Mouse (Mus musculus): ENCODE data around the gene Teddm1a. TPM values are rescaled to one million over a fixed set of nuclear protein-coding genes. Genes with fewer than 3 reads are reported as not detected.

The Teddm1a gene
- polyA plus RNA-seq (2012; rRNA removed) = not detected in 2 replicates

GRCm38 (mm10) chr1:153891442-153891841 is at the start of gene Teddm1a:
Gene Teddm1a (plus strand): TSS chr1:153891742.

GRCm38 (mm10) chr1:153844042-153844441 is 47.5 kb upstream of the Teddm1a start, which contains the start of gene Rgsl1:
Gene Rgsl1 (minus strand): TSS chr1:153844142.

GRCm38 (mm10) chr1:153874045-153874444 is 17.5 kb upstream of the Teddm1a start, which contains the start of gene Teddm1b:
Gene Teddm1b (plus strand): TSS chr1:153874345.

GRCm38 (mm10) chr1:153899731-153900380 is 8.3 kb downstream of the Teddm1a start, which contains the start of the genes Glul and Teddm2:
Gene Glul (plus strand): TSS chr1:153899944.
Gene Teddm2 (minus strand): TSS chr1:153900228.

Other genes starting within 250 kb of the Teddm1a start
- gene Rgs8, start 238.7 kb upstream of the Teddm1a start, polyA plus RNA-seq (2012; rRNA removed) = 0.01 and 0.02 TPM in 2 replicates
- gene Rgs16, start 151.4 kb upstream of the Teddm1a start, polyA plus RNA-seq (2012; rRNA removed) = 0.13 and 0.42 TPM in 2 replicates
- gene Rnasel, start 142.3 kb upstream of the Teddm1a start, polyA plus RNA-seq (2012; rRNA removed) = 16.5 and 18.8 TPM in 2 replicates
- gene Rgsl1, start 47.6 kb upstream of the Teddm1a start, polyA plus RNA-seq (2012; rRNA removed) = 0.02 and 0.05 TPM in 2 replicates
- gene Teddm1b, start 17.4 kb upstream of the Teddm1a start, polyA plus RNA-seq (2012; rRNA removed) = not detected in 2 replicates
- gene Glul, start 8.2 kb downstream of the Teddm1a start, polyA plus RNA-seq (2012; rRNA removed) = 64.4 and 69.2 TPM in 2 replicates
- gene Teddm2, start 8.5 kb downstream of the Teddm1a start, polyA plus RNA-seq (2012; rRNA removed) = 0.21 and 0.27 TPM in 2 replicates

Data from liver, embryonic 14 days (tissue).